Mouse (Mus musculus): Measurements from ENCODE around the gene Dsn1. TPM values are rescaled to one million over a fixed set of nuclear protein-coding genes. Genes with fewer than 3 reads are reported as not detected.

Gene Dsn1
- total RNA-seq, 1 experiment from 2014 or later, result 8.3 TPM

- no peak for DNase-seq
Observed at GRCm38 (mm10) chr2:157027106-157028008, 20.4 kb upstream of the Dsn1 start.

GRCm38 (mm10) chr2:157021156-157021555, 14.2 kb upstream of the Dsn1 start:
- no peak for DNase-seq

- DNase-seq, result no peak
Observed at GRCm38 (mm10) chr2:157019228-157019627, 12.3 kb upstream of the Dsn1 start.

GRCm38 (mm10) chr2:157016529-157017270, 9.7 kb upstream of the Dsn1 start:
- DNase-seq, result no peak

DNA sequence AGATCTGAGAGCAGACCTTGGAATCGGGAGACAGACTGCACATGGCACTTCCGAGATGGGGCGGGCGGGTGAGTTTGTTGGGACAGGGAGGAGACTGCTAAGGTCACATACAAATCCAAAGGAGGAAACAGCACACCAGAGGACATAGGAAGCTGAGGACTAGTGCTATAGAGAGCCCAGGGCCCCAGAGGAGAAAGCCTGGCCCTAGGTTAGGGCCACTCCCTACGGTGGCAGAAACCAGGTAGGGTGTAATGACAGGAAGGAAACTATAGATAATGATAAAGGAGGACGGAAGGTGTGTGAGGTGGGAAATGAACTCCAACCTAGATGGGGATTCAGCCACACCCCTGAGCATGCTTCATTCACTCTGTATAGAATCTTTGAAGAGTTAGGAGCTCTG, 5.4 kb upstream of the Dsn1 start:
- DNase-seq, result no peak

DNA sequence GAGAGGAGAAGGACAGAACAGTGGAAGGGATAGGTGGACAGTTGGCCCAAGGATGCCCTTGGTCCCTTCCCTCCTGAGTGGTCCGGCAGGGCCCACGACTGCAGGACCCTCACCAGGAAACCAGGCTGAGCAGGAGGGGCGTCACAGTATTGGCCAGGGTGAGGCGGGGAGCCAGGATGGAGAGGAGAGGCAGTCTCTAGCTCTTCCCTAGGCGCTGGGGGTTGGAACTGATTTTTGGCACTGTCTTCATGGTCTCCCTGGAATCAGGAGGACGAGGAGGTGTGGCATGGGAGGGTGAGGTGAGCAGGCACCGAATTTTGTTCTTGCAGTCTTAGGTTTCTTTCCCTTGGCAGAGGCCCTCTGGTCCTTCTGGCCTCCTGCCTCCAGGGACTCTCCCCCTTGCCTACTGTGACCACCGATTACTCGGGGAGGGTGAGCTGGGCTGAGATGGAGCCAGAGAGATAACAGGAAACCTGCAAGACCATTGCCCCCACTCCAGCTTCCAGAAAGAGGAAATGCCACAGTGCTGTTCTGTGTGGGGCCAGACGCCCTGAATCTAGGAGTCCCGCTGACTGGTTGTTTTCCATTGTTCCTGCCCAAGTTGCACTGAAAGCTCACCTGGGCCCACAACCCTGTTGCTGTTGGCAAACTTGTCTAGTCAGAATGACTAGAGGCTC, 3.8 kb upstream of the Dsn1 start:
- DNase-seq, result no peak

DNA sequence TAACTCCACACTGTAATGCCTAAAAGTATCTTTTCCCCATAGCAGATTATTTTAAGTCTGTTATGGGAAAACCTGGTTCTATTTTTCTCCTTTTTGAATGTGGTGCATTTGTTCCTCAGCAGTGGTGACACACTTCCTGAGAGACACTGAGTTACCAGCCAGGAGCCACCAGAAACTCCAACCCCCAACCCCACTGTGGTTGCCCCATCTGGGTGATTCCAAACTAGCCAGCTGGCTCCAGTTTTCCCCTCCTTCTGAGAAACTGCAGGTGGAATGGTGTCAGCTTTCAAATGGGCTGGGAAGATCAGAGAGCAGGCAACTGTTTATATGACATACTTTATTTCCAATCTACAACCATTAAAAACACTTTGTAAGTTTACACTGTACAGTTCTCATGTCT, 3.2 kb upstream of the Dsn1 start:
- DNase-seq, result no peak

DNA sequence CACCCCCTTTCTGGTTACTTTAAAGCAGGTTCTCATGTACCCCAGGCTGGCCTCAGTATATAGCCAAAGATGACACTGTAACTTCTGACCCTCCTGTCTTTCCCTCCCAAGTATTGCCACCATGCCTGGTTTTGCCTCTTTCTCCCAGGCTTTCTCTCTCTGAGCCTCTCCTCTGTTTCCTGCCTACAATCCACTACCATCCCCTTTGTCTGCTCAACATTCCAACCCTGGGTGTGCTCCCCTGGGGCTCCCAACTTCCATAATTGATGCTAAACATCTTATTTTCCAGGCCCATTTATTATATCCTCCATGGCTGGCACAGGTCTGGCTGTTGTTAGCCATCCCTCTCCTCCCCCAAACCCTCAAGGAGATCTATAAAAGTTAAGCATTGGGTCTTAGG, 1.6 kb upstream of the Dsn1 start:
- no peak for DNase-seq

DNA sequence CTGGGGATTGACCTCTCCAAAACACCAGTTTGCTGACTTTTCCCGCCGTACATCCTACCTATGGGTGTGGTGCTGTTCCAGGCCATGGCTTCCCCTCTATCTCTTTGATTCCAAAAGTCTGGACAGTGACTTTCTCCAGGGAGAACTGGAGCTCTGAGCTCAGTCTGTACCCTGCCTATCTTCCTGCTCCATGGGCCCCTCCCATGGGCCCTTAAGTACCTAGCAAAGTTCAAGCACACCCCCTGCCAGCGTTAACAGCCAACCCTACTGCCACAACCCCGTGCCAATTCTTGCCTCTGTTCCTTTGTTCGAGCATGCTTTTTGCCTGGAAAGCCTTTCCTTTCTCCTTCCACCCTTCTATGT, 261 bp upstream of the Dsn1 start:
- DNase-seq, result no peak

GRCm38 (mm10) chr2:157002321-157002720, 4.6 kb downstream of the Dsn1 start:
- DNase-seq, result no peak

GRCm38 (mm10) chr2:156998263-156998662, 8.7 kb downstream of the Dsn1 start:
- no peak for DNase-seq

GRCm38 (mm10) chr2:156996576-156996975, 10.4 kb downstream of the Dsn1 start:
- peak; percentile 53 for DNase-seq

DNA sequence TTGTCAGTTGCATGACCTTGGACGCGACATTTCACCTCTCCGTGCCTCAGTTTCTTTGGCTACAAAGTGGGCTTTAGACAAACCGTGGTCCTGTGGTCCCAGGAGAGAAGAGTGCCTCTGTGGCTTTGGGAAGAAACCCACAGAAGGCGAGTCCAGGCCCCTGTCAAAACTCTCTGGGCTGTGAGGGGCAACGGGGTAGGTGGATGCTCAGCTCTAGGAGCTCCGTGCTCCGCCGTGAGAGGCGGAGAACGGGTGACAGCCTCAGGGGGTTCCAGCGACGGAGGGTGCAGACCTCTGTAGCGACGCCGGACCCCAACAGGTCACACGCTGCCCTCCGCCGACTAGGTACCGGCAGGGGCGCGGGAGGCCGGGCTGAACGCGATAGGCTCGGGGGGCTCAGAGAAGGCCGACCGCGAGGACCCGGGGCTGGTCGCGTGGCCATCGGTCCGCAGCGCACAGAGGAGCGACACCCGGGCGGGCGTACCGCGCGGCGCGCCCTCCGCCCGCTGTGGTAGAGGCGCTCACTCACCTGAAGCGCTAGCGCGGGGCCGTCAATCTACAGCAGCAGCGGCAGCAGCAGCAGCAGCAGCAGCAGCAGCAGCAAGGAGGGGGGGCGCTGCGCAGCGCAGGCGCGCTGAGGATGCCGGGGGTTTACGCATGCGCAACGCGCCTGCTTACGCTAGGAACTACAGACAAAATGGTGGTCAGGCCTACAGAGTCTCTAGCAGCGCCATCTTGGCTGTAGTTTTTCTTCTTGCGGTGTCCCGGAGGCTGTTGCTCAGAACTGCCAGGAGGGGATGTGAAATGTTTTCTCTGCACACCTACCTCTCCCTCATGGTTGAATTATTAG, 15.3 kb downstream of the Dsn1 start, which contains the start of gene Ndrg3:
Gene Ndrg3 (minus strand): TSS at position 587 of the 850 bp plus-strand sequence.
- DNase-seq, result peak; percentile 97

DNA sequence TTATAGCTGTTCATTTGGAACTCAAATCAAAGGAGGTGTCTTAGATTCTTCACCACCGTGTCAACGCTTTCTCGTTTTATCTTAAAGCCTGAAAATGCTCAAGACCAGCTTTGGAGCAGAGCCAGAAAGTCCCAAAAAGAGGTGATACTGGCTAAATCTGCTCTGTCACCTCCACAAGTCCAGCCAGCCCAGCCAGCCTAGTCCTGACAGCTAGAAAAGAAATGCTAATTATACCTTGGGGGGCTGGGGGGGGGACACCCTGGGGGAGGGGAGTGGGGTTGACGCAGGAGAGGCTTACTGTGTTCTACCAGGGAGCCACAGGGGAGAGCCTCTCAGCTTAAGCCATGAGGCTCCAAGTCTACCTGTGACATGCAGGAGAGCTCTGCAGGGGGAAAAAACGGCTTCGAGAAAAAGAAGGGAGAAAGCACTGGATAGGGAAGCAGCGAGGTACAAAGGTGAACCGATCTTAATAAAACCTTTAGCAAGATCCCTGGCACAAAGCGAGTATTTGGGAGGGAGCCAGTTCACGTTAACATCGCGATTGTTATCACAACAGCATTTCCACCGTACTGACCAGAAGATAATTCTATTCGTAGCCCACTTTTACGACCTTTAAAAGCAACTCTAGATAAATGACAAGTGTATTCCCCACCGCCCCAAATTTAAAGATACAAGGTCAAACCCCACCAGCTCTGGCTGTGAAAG, 16.1 kb downstream of the Dsn1 start:
- no peak for DNase-seq

DNA sequence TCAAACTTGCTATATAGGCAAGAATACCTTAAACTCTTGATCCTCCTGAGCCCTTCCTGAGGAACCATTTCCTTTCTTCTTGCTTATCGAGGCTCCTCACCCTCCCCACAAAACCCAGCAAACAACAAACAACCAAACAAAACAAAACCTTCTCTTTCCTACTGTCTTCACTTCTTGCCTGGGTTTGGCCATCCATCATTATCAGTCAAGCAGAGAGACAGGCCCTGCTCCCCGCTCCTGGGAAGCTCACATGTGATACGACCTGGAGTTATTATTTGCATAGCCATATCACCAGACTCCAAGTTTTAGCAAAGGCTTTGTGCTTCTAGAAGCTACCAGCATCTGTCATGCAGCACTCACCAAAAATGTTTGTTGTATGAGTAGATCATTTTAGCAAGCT, 19.6 kb downstream of the Dsn1 start:
- DNase-seq, result no peak

GRCm38 (mm10) chr2:156982864-156983263, 24.1 kb downstream of the Dsn1 start:
- peak; percentile 10 for DNase-seq

- DNase-seq, result no peak
Observed at GRCm38 (mm10) chr2:156981291-156981690, 25.7 kb downstream of the Dsn1 start.

DNA sequence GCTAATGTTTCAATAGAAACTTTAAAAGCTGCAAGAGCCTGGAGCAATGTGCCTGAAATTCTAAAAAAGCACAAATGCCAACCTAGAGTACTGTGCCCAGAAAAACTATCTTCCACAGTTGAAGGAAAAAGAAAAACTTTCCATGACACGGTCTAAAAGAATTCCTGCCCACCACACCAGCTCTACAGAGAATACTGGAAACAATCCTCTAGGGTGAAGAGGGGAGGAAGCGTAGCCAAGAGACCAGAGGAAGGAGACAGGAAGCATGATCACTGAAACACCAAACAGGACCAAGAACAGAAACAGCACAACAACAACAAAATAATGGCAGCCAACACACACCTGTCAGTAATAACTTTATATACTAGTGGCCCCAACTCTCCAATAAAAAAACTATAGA, 26.9 kb downstream of the Dsn1 start:
- no peak for DNase-seq

DNA sequence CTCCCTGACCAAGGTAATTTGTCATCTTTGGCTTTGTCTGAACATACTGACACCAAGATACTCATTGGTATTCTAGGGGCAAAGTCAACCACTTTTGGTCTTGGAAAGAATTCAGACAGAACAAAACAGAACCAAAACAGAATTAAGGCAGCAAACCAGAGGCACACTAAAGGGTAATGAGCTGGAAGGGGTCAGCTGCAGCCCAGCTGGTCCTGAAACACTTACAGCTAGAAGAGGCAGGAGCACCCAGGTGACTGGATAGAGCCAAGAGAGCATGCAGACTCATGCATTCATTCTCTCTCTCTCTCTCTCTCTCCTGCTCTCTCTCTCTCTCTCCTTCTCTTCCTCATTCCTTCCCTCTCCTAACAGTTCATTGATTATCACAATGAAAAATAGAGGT, 30.2 kb downstream of the Dsn1 start:
- no peak for DNase-seq

DNA sequence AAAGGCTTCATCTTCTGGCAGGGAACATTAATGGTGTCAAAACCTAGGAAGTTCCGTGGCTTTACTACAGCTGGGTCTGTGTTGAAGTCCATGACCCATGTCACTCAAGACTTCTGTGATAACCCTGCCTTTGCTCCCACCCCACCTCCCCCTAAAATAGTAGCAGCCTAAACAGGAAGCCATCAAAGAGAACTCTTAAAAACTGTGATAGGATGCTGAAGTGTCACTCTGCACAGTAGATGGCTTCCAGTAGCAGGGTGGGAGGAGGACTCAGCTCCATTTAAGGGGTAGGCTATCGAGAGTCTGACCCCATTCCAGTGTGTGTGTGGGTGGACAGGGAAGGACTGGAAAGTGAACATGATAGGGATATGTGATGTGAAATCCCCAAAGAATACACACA, 32.0 kb downstream of the Dsn1 start:
- DNase-seq, result no peak

Measured in adrenal gland, postnatal 14 days (tissue).